Mouse (Mus musculus) midbrain, postnatal 0 days (tissue): Measurements from ENCODE around the gene Reep6. TPM values are rescaled to one million over a fixed set of nuclear protein-coding genes. Genes with fewer than 3 reads are reported as not detected.

Source experiments
- ATAC-seq: fragments of 200-750 bp; cut with Nextera tagmentation; 2 replicates; pipeline ENCODE4 v1.8.0; 2017; ENCODE audit warnings: moderate number of reproducible peaks, mild to moderate bottlenecking, moderate TSS enrichment, moderate library complexity; ENCODE audit not compliant: low FRiP score
- DNase-seq: peaks from one replicate; pipeline ENCODE4 v3.0.0-alpha.2; 2015; ENCODE audit warnings: low spot score
- H3K27ac ChIP-seq: fragments of 300-500 bp; sonication (generic); 2 replicates; pipeline ENCODE4 v1.5.1; 2014; ENCODE audit warnings: low read depth, mild to moderate bottlenecking, low read length, mixed read lengths
- H3K27me3 ChIP-seq: fragments of 300-500 bp; sonication (generic); 2 replicates; pipeline ENCODE4 v1.6.1; 2014; ENCODE audit warnings: low read length, control low read depth, mixed read lengths; ENCODE audit not compliant: insufficient read depth
- H3K36me3 ChIP-seq: fragments of 300-500 bp; sonication (generic); 2 replicates; pipeline ENCODE4 v1.6.1; 2014; ENCODE audit warnings: low read length, control low read depth, mixed read lengths; ENCODE audit not compliant: insufficient read depth
- H3K4me1 ChIP-seq: fragments of 300-500 bp; sonication (generic); 2 replicates; pipeline ENCODE4 v1.6.1; 2014; ENCODE audit warnings: mild to moderate bottlenecking, control low read depth, antibody characterized with exemption, low read length, mixed read lengths; ENCODE audit not compliant: insufficient read depth
- H3K4me2 ChIP-seq: fragments of 300-500 bp; sonication (generic); 2 replicates; pipeline ENCODE4 v1.6.1; 2014; ENCODE audit warnings: low read depth, mild to moderate bottlenecking, low read length, mixed read lengths; ENCODE audit not compliant: poor library complexity, severe bottlenecking
- H3K4me3 ChIP-seq: fragments of 300-500 bp; sonication (generic); 2 replicates; pipeline ENCODE4 v1.5.1; 2014; ENCODE audit warnings: low read depth, mild to moderate bottlenecking, low read length, moderate library complexity
- H3K9ac ChIP-seq: fragments of 300-500 bp; sonication (generic); replicated peaks from 2 replicates; pipeline ENCODE4 v1.6.1; 2014; ENCODE audit warnings: mild to moderate bottlenecking, low read length, moderate library complexity, mixed read lengths; ENCODE audit not compliant: poor library complexity, severe bottlenecking
- H3K9me3 ChIP-seq: fragments of 300-500 bp; sonication (generic); 2 replicates; pipeline ENCODE4 v1.6.1; 2016; ENCODE audit warnings: low read length, control low read depth
- CTCF ChIP-seq: IDR thresholded peaks from 2 replicates; pipeline ENCODE4 v1.5.1; 2016; ENCODE audit warnings: antibody characterized with exemption, mild to moderate bottlenecking
- WGBS: fragments of 180-500 bp; shearing (Covaris S2); extraction: QIAGEN DNeasy Blood & Tissue Kit; methylation state at CpG from one replicate; pipeline ENCODE4 v1.1.7; 2014; 5-methylcytosine and 5-hydroxymethylcytosine counted together
- polyA plus RNA-seq: library from polyadenylated mRNA; unstranded; fragments of >200 nt; fragmentation: Nextera tagmentation; extraction: Ambion mirVana; gene quantifications from 2 replicates; pipeline ENCODE4 v1.2.1, GENCODE M21; 2015
- total RNA-seq: library from RNA; depleted of rRNA; stranded (reverse); fragments of >200 nt; gene quantifications from 2 replicates; pipeline ENCODE4 v1.2.3, GENCODE M21; 2014

Reep6 gene
- total and polyA plus RNA-seq, 2 experiments from 2014 or later: 5.3 to 7.0 TPM

DNA sequence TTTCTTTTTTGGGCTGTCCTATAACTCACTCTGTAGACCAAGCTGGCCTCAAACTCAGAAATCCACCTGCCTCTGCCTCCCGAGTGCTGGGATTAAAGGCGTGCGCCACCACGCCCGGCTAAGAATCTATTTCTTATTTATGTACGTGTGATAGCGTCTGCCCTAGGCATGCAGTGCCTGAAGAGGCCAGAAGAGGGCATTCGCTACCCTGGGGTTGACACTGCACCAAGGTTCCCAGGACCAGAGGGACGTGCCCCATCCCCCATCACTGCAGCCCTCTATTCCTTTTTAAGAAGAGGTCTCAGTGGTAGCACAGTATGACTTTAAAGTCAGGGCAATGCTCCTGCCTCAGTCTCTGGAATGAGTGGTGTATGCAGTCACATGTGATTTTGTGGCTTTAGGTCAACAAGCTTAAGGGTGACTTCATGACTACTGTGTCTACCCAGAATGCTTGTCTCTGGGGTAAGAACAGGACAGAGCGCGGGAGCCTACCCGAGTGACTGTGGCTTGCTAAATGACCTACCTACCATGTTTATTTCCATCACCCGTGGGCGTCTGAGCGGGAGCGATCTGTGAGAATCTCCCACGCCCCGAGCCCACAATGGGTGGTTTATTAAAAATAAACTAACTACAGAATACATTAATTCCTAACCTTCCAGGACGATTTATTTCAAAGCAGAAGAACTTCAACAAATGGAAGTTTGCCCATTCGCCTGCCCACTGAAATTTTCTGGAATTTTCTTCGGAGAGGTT lies 40.4 kb downstream of the Reep6 start:
- DNase-seq (no peak), ATAC-seq (no peak)
- Histone ChIP-seq H3K4me3 (no peak overlapping the region), H3K9me3 (no peaks in the 10 kb centered on the region), H3K9ac (no peak overlapping the region), H3K4me1 (no peaks in the 10 kb centered on the region; the same call in 1 of the 2 replicates), H3K36me3 (no peaks in the 10 kb centered on the region), H3K4me2 (no peak overlapping the region), H3K27me3 (no peaks in the 10 kb centered on the region), H3K27ac (no peak overlapping the region)
- 79% methylated on average over 21 of the region's 21 CpGs for WGBS
- TF ChIP-seq CTCF: no peak

GRCm38 (mm10) chr10:80371411-80371966 lies 41.7 kb downstream of the Reep6 start:
- 5% methylated on average over 12 of the region's 12 CpGs for WGBS
- no peak for TF ChIP-seq CTCF
- no peak overlapping the region for H3K9ac ChIP-seq

GRCm38 (mm10) chr10:80371983-80372382 lies 42.2 kb downstream of the Reep6 start:
- ATAC-seq (no peak), DNase-seq (no peak)
- Histone ChIP-seq H3K4me2 (peak overlapping the region; percentile 33; the same call in 1 of the 2 replicates), H3K27me3 (no peaks in the 10 kb centered on the region), H3K4me3 (peak overlapping the region; percentile 10; the same call in 1 of the 2 replicates), H3K9ac (no peak overlapping the region), H3K9me3 (no peaks in the 10 kb centered on the region), H3K27ac (peak overlapping the region; percentile 62), H3K36me3 (no peaks in the 10 kb centered on the region), H3K4me1 (no peaks in the 10 kb centered on the region; the same call in 1 of the 2 replicates)
- TF ChIP-seq CTCF: no peak
- 50% methylated on average over 9 of the region's 9 CpGs for WGBS

More at GRCm38 (mm10) chr10:80371411-80371966, 41.7 kb downstream of the Reep6 start:
- DNase-seq (peak; percentile 91), ATAC-seq (peak; percentile 88)
- no peaks in the 10 kb centered on the region for H3K9me3 ChIP-seq
- H3K4me1 ChIP-seq: no peaks in the 10 kb centered on the region; the same call in 1 of the 2 replicates
- peak overlapping the region; percentile 10 for H3K4me3 ChIP-seq
- H3K27me3 ChIP-seq: no peaks in the 10 kb centered on the region
- peak overlapping the region; percentile 62 for H3K27ac ChIP-seq
- H3K4me2 ChIP-seq: peak overlapping the region; percentile 33; the same call in 1 of the 2 replicates
- no peaks in the 10 kb centered on the region for H3K36me3 ChIP-seq

GRCm38 (mm10) chr10:80372706-80373105 lies 43.0 kb downstream of the Reep6 start:
- WGBS: 83% methylated on average over 6 of the region's 6 CpGs
- no peak overlapping the region for H3K27ac ChIP-seq

DNA sequence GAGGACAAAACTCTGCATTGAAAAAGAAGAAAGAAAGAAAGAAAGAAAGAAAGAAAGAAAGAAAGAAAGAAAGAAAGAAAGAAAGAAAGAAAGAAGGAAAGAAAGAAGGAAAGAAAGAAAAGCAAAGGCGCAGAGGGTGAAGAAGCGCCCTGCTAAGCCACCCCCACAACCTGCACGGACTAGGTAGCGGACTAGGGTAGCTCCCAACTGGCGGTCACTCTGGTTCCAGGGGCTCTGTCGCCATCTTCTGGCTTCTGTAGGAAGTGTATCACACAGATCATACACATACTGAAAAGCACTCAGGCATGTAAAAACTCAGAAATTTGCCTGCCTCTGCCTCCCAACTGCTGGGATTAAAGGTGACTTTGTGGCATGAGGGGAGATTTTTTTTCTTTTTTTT lies 44.3 kb downstream of the Reep6 start:
- Histone ChIP-seq H3K9ac (no peak overlapping the region), H3K27ac (no peak overlapping the region), H3K9me3 (no peaks in the 10 kb centered on the region), H3K4me1 (no peaks in the 10 kb centered on the region; the same call in 1 of the 2 replicates), H3K4me2 (no peak overlapping the region), H3K36me3 (no peaks in the 10 kb centered on the region), H3K27me3 (no peaks in the 10 kb centered on the region), H3K4me3 (no peak overlapping the region)
- TF ChIP-seq CTCF: peak; percentile 70
- ATAC-seq (no peak), DNase-seq (peak; percentile 60)
- 16% methylated on average over 6 of the region's 6 CpGs for WGBS

More at GRCm38 (mm10) chr10:80372706-80373105, 43.0 kb downstream of the Reep6 start:
- Histone ChIP-seq H3K9me3 (no peaks in the 10 kb centered on the region), H3K9ac (no peak overlapping the region), H3K4me3 (no peak overlapping the region), H3K27me3 (no peaks in the 10 kb centered on the region), H3K4me1 (no peaks in the 10 kb centered on the region; the same call in 1 of the 2 replicates), H3K36me3 (no peaks in the 10 kb centered on the region), H3K4me2 (no peak overlapping the region)
- no peak for TF ChIP-seq CTCF
- ATAC-seq (no peak), DNase-seq (no peak)

DNA sequence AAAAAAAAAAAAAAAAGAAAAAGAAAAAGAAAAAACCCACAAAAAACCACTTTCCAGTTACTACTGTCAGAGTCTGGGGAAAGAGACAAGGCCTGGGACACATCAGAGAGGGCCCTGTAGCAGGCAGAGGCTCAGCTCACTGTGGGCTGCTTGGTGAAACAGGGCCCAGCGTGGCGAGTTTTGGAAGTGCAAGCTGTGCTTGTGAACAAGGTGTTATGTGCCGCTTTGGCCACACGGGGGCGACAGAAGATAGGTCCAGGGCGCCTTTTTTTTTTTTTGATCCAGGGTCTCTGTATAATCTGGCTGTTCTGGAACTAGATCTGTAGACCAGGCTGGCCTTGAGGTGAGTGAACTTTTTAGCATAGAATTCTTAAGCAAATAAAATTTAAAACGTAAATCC lies 46.4 kb downstream of the Reep6 start:
- Histone ChIP-seq H3K4me1 (no peaks in the 10 kb centered on the region; the same call in 1 of the 2 replicates), H3K9me3 (no peaks in the 10 kb centered on the region), H3K36me3 (peaks cover 17% of the 10 kb centered on the region), H3K27ac (no peak overlapping the region), H3K4me2 (no peak overlapping the region), H3K4me3 (no peak overlapping the region), H3K9ac (no peak overlapping the region), H3K27me3 (no peaks in the 10 kb centered on the region)
- peak; percentile 97 for DNase-seq
- no peak for ATAC-seq
- TF ChIP-seq CTCF: peak; percentile 94
- WGBS: under 1% methylated on average over 7 of the region's 7 CpGs
